Mouse (Mus musculus) left cerebral cortex, adult 18-20 months (tissue): ENCODE measurements at regions not wholly inside any gene's neighbourhood (a gene's known extent, or its start where the extent isn't known, plus 50 kb on each side); places are given as distances from the start of the nearest gene placed in this dataset.

Experiments used
- DNase-seq, 2 experiments: peaks; one replicate each; pipeline ENCODE4 v3.0.0; 2021 to 2022; ENCODE audit warnings: low spot score in 2 of 2, mixed read lengths in 1 of 2

GRCm38 (mm10) chr2:109562996-109563395, 111.5 kb upstream of the Bdnf start:
- no peak for DNase-seq

- DNase-seq: no peak
Observed at GRCm38 (mm10) chr2:109576946-109577345, 97.6 kb upstream of the Bdnf start.

DNA sequence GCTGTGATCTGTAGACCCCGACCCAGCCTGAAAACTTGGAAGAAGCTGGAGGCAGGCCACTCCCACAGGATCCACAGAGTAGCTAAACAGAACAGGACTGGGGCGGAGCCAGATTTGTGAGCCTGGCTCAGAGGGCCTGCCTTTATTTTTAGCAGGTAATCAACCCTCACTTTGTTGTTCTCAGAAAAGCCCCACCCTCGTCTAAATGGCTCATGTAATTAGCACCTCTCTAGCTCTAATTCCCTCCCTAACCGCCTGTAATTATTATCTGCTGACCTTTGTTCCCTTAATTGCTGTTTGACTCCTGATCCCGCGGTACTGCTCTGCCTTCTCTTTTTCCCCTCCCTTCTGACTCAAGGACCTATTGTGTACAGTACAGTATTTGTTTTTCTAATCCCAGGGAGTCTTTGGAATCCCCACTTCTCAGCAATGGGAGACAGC, 95.6 kb upstream of the Bdnf start:
- DNase-seq: no peak

DNA sequence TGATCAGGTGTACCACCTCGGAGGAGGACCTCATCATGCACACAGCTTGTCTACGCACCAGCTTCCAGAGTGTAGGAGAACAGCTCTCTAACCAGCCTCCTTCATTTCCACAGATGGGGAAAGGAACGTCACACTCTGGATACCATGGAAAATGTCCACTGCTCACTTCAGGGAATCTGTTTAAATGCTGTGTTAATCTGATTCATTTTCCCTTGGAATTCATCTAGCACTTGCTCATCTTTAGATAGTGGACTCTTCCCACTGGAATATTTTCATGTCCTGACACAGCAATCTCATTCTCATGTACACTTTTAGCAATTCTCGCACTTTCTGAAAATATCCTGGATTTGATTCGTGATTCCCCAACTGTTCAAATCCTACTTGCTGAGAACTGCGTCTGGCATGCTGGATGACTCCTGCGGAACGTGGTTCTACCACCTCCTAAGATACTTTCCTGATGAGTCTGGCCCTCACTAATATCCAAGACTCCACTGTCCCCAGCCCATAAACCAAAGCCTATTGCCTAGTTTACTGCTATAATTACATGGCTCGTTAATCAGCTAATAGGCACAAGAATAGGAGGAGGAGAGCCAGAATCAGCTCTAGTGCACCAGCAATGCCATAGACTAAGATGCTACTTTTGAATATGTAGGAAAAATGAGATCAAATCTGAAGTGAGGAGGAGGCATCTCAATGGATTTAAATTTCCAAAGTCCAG, 56.0 kb upstream of the Bdnf start:
- DNase-seq: peak; percentile 15 to 38

DNA sequence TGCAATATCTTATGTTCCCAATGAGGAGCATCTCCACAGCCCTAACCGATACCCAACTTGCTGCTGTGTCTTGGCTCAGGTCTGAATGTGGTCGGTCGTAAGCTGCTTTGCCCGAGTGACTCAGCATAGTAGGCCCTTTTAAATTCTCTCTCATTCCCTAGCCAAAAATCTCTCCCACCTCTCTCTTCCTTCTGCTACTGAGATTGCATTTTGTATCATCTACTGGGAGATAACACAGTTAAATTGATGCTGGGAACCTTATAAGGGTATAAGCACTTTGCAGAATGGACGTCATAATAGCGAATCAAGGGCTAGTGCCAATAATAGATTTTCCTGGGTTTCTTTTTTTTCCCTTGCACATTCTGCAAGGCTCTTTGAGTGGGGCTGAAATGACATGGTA, 54.8 kb upstream of the Bdnf start:
- DNase-seq: peak; percentile 22 to 35

DNA sequence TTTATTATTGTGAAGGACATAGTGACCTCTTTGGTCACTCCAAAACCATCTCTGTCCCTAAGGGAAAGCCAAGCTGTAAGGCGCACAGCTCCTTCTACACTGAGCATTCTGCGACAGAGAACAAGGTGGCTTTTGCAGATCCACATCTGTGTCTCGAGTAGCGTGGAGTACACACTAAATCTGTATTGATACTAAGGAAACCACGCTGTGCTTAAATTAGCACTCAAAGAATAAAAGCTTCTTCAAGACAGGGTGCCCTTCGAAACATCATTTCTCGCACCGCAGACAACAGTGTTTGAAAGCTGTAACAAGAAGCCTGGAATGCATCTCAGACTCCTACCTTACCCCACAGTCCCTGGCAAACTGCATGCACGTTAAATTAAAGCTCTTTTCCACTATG, 52.9 kb upstream of the Bdnf start:
- no peak for DNase-seq
